Mouse (Mus musculus) stomach, embryonic 14.5 days (tissue): Measurements from ENCODE around the gene Ccdc40. TPM values are rescaled to one million over a fixed set of nuclear protein-coding genes. Genes with fewer than 3 reads are reported as not detected.
"Not testable (repeated sequence)": the region's sequence is repeated elsewhere in the genome, so short reads cannot be mapped to it uniquely, and the experiment has no call there.

ENCODE experiments used
- ATAC-seq: fragments of 200-750 bp; cut with Nextera tagmentation; 2 replicates; pipeline ENCODE4 v1.8.0; 2017; ENCODE audit warnings: low read depth, moderate TSS enrichment; ENCODE audit not compliant: insufficient number of reproducible peaks, insufficient read depth, low FRiP score
- H3K27ac ChIP-seq: fragments of 300-500 bp; sonication (generic); 2 replicates; pipeline ENCODE4 v1.5.1; 2014; ENCODE audit warnings: mild to moderate bottlenecking, low read length, moderate library complexity, mixed read lengths
- H3K27me3 ChIP-seq: fragments of 300-500 bp; sonication (generic); 2 replicates; pipeline ENCODE4 v1.6.1; 2014; ENCODE audit warnings: low read length, control low read depth, mixed read lengths; ENCODE audit not compliant: control insufficient read depth, insufficient read depth
- H3K36me3 ChIP-seq: fragments of 300-500 bp; sonication (generic); 2 replicates; pipeline ENCODE4 v1.6.1; 2014; ENCODE audit warnings: mild to moderate bottlenecking, control low read depth, low read length, moderate library complexity, mixed read lengths; ENCODE audit not compliant: control insufficient read depth, insufficient read depth
- H3K4me1 ChIP-seq: fragments of 300-500 bp; sonication (generic); 2 replicates; pipeline ENCODE4 v1.6.1; 2014; ENCODE audit warnings: low read length, control low read depth, mixed read lengths; ENCODE audit not compliant: control insufficient read depth, insufficient read depth
- H3K4me2 ChIP-seq: fragments of 300-500 bp; sonication (generic); replicated peaks from 2 replicates; pipeline ENCODE4 v1.6.1; 2014; ENCODE audit warnings: low read depth, low read length, control low read depth
- H3K4me3 ChIP-seq: fragments of 300-500 bp; sonication (generic); 2 replicates; pipeline ENCODE4 v1.5.1; 2014; ENCODE audit warnings: low read depth, low read length, control low read depth
- H3K9ac ChIP-seq: fragments of 300-500 bp; sonication (generic); replicated peaks from 2 replicates; pipeline ENCODE4 v1.6.1; 2014; ENCODE audit warnings: low read depth, mild to moderate bottlenecking, control low read depth, low read length, moderate library complexity, mixed read lengths
- H3K9me3 ChIP-seq: fragments of 300-500 bp; sonication (generic); 2 replicates; pipeline ENCODE4 v1.6.1; 2016; ENCODE audit warnings: low read depth, low read length, control low read depth; ENCODE audit not compliant: control insufficient read depth
- WGBS: fragments of 180-500 bp; shearing (Covaris S2); extraction: QIAGEN DNeasy Blood & Tissue Kit; methylation state at CpG from one replicate; pipeline ENCODE4 v1.1.7; 2014; 5-methylcytosine and 5-hydroxymethylcytosine counted together
- polyA plus RNA-seq: library from polyadenylated mRNA; unstranded; fragments of >200 nt; fragmentation: Nextera tagmentation; extraction: Ambion mirVana; gene quantifications from 2 replicates; pipeline ENCODE4 v1.2.1, GENCODE M21; 2014

The Ccdc40 gene
- polyA plus RNA-seq, 1 experiment from 2014 or later: 4.3 TPM

GRCm38 (mm10) chr11:119256557-119256956, 28.2 kb downstream of the Ccdc40 start:
- not testable (repeated sequence) for H3K27ac ChIP-seq, H3K4me3 ChIP-seq, H3K9me3 ChIP-seq, H3K27me3 ChIP-seq, H3K4me2 ChIP-seq, ATAC-seq, H3K4me1 ChIP-seq, H3K36me3 ChIP-seq, H3K9ac ChIP-seq
- 65% methylated on average over 5 of the region's 5 CpGs for WGBS

GRCm38 (mm10) chr11:119258216-119258571, 29.8 kb downstream of the Ccdc40 start:
- ATAC-seq: no peak
- WGBS: 65% methylated on average over 9 of the region's 9 CpGs
- H3K27me3 ChIP-seq: no peaks in the 10 kb centered on the region
- H3K4me1 ChIP-seq: 0 out of 2 replicates have a peak, but pooled peaks cover 4% of the 10 kb centered on the region
- H3K9ac ChIP-seq: no peak overlapping the region
- H3K4me3 ChIP-seq: peak overlapping the region; percentile 8; the same call in 1 of the 2 replicates
- H3K36me3 ChIP-seq: no peaks in the 10 kb centered on the region
- peak overlapping the region; percentile 45 for H3K4me2 ChIP-seq
- no peaks in the 10 kb centered on the region for H3K9me3 ChIP-seq
- no peak overlapping the region for H3K27ac ChIP-seq

GRCm38 (mm10) chr11:119258572-119259322, 30.4 kb downstream of the Ccdc40 start:
- Histone ChIP-seq H3K9ac (no peak overlapping the region), H3K4me3 (peak overlapping the region; percentile 8; the same call in 1 of the 2 replicates), H3K27ac (no peak overlapping the region), H3K4me2 (peak overlapping the region; percentile 45), H3K9me3 (no peaks in the 10 kb centered on the region), H3K27me3 (no peaks in the 10 kb centered on the region), H3K36me3 (no peaks in the 10 kb centered on the region), H3K4me1 (0 out of 2 replicates have a peak, but pooled peaks cover 4% of the 10 kb centered on the region)
- ATAC-seq: peak; percentile 47; the same call in 1 of the 2 replicates
- 56% methylated on average over 23 of the region's 23 CpGs for WGBS

- no peak for ATAC-seq
- 0 out of 2 replicates have a peak, but pooled peaks cover 4% of the 10 kb centered on the region for H3K4me1 ChIP-seq
- no peaks in the 10 kb centered on the region for H3K36me3 ChIP-seq
- no peak overlapping the region for H3K4me3 ChIP-seq
- no peaks in the 10 kb centered on the region for H3K9me3 ChIP-seq
- no peak overlapping the region for H3K4me2 ChIP-seq
- no peak overlapping the region for H3K9ac ChIP-seq
- H3K27ac ChIP-seq: no peak overlapping the region
- H3K27me3 ChIP-seq: no peaks in the 10 kb centered on the region
- 87% methylated on average over 8 of the region's 8 CpGs for WGBS
Observed at GRCm38 (mm10) chr11:119259977-119260376, 31.6 kb downstream of the Ccdc40 start.

GRCm38 (mm10) chr11:119264413-119264812, 36.0 kb downstream of the Ccdc40 start:
- Histone ChIP-seq H3K36me3 (no peaks in the 10 kb centered on the region), H3K4me3 (no peak overlapping the region), H3K4me2 (no peak overlapping the region), H3K9me3 (no peaks in the 10 kb centered on the region), H3K9ac (no peak overlapping the region), H3K4me1 (no peaks in the 10 kb centered on the region), H3K27ac (no peak overlapping the region), H3K27me3 (no peaks in the 10 kb centered on the region)
- ATAC-seq: no peak
- WGBS: 88% methylated on average over 13 of the region's 13 CpGs

GRCm38 (mm10) chr11:119265811-119266210, 37.4 kb downstream of the Ccdc40 start:
- H3K9me3 ChIP-seq: no peaks in the 10 kb centered on the region
- H3K36me3 ChIP-seq: no peaks in the 10 kb centered on the region
- H3K4me1 ChIP-seq: no peaks in the 10 kb centered on the region
- no peaks in the 10 kb centered on the region for H3K27me3 ChIP-seq
- ATAC-seq: no peak
- no peak overlapping the region for H3K27ac ChIP-seq
- H3K9ac ChIP-seq: no peak overlapping the region
- no peak overlapping the region for H3K4me3 ChIP-seq
- WGBS: 76% methylated on average over 7 of the region's 7 CpGs
- H3K4me2 ChIP-seq: no peak overlapping the region

GRCm38 (mm10) chr11:119267241-119267674, 38.9 kb downstream of the Ccdc40 start:
- 0 out of 2 replicates have a peak, but pooled peaks cover 4% of the 10 kb centered on the region for H3K36me3 ChIP-seq
- H3K4me1 ChIP-seq: no peaks in the 10 kb centered on the region
- H3K9me3 ChIP-seq: no peaks in the 10 kb centered on the region
- H3K27ac ChIP-seq: no peak overlapping the region
- H3K9ac ChIP-seq: no peak overlapping the region
- no peak; the same call in 1 of the 2 replicates for ATAC-seq
- H3K4me3 ChIP-seq: 0 out of 2 replicates have a peak overlapping the region, but pooled peaks have one; percentile 76
- 46% methylated on average over 6 of the region's 6 CpGs for WGBS
- no peaks in the 10 kb centered on the region for H3K27me3 ChIP-seq
- H3K4me2 ChIP-seq: peak overlapping the region; percentile 96

- Histone ChIP-seq H3K27ac (no peak within 1 kb of the TSS), H3K4me1 (no peaks in the 10 kb centered on the region), H3K4me3 (peak within 1 kb of the TSS; percentile 76), H3K4me2 (peak within 1 kb of the TSS; percentile 96), H3K9ac (peak within 1 kb of the TSS; percentile 46), H3K27me3 (no peaks in the 10 kb centered on the region), H3K36me3 (0 out of 2 replicates have a peak, but pooled peaks cover 4% of the 10 kb centered on the region), H3K9me3 (no peaks in the 10 kb centered on the region)
- 3% methylated on average over 52 of the region's 52 CpGs for WGBS
- peak; percentile 83 for ATAC-seq
Observed at GRCm38 (mm10) chr11:119267768-119268556, 39.6 kb downstream of the Ccdc40 start, which contains the start of gene Gaa. TSS of gene Gaa (plus strand) at chr11:119267887.
